Mouse (Mus musculus) hindbrain, embryonic 11.5 days (tissue): ENCODE results near the gene Acad11. TPM values are rescaled to one million over a fixed set of nuclear protein-coding genes. Genes with fewer than 3 reads are reported as not detected.

Source experiments
- ATAC-seq: fragments of 200-750 bp; cut with Nextera tagmentation; 2 replicates; pipeline ENCODE4 v1.8.0; 2017; ENCODE audit warnings: mild to moderate bottlenecking, moderate TSS enrichment, moderate library complexity; ENCODE audit not compliant: low FRiP score
- DNase-seq: peaks from one replicate; pipeline ENCODE4 v3.0.0-alpha.2; 2015; ENCODE audit warnings: low spot score
- H3K27ac ChIP-seq: fragments of 300-500 bp; sonication (generic); 2 replicates; pipeline ENCODE4 v1.5.1; 2014; ENCODE audit warnings: mild to moderate bottlenecking, low read depth, low read length
- H3K27me3 ChIP-seq: fragments of 300-500 bp; sonication (generic); 2 replicates; pipeline ENCODE4 v1.6.1; 2014; ENCODE audit warnings: mild to moderate bottlenecking, low read length, moderate library complexity, mixed read lengths; ENCODE audit not compliant: control insufficient read depth, insufficient read depth
- H3K36me3 ChIP-seq: fragments of 300-500 bp; sonication (generic); 2 replicates; pipeline ENCODE4 v1.6.1; 2014; ENCODE audit warnings: mild to moderate bottlenecking, low read length, moderate library complexity, mixed read lengths; ENCODE audit not compliant: control insufficient read depth, insufficient read depth
- H3K4me1 ChIP-seq: fragments of 300-500 bp; sonication (generic); replicated peaks from 2 replicates; pipeline ENCODE4 v1.6.1; 2014; ENCODE audit warnings: low read length, mixed read lengths; ENCODE audit not compliant: control insufficient read depth, insufficient read depth
- H3K4me2 ChIP-seq: fragments of 300-500 bp; sonication (generic); replicated peaks from 2 replicates; pipeline ENCODE4 v1.6.1; 2014; ENCODE audit warnings: mild to moderate bottlenecking, low read depth, low read length
- H3K4me3 ChIP-seq: fragments of 300-500 bp; sonication (generic); 2 replicates; pipeline ENCODE4 v1.5.1; 2014; ENCODE audit warnings: low read depth, low read length
- H3K9ac ChIP-seq: fragments of 300-500 bp; sonication (generic); 2 replicates; pipeline ENCODE4 v1.6.1; 2014; ENCODE audit warnings: low read depth, low read length
- H3K9me3 ChIP-seq: fragments of 300-500 bp; sonication (generic); 2 replicates; pipeline ENCODE4 v1.6.1; 2016; ENCODE audit warnings: low read length; ENCODE audit not compliant: control insufficient read depth
- WGBS: fragments of 180-500 bp; shearing (Covaris S2); extraction: QIAGEN DNeasy Blood & Tissue Kit; methylation state at CpG from one replicate; pipeline ENCODE4 v1.1.7; 2014; 5-methylcytosine and 5-hydroxymethylcytosine counted together
- polyA plus RNA-seq: library from polyadenylated mRNA; unstranded; fragments of >200 nt; fragmentation: Nextera tagmentation; extraction: Ambion mirVana; gene quantifications from 2 replicates; pipeline ENCODE4 v1.2.1, GENCODE M21; 2014

The Acad11 gene
- polyA plus RNA-seq, 1 experiment from 2014 or later, result 7.9 TPM

- DNase-seq (no peak), ATAC-seq (no peak)
- Histone ChIP-seq H3K27me3 (no peaks in the 10 kb centered on the region), H3K27ac (no peak overlapping the region), H3K4me2 (no peak overlapping the region), H3K4me3 (no peak overlapping the region), H3K36me3 (no peaks in the 10 kb centered on the region), H3K9me3 (no peaks in the 10 kb centered on the region), H3K4me1 (no peaks in the 10 kb centered on the region), H3K9ac (no peak overlapping the region)
- WGBS, result 79% methylated on average over 8 of the region's 8 CpGs
Observed at GRCm38 (mm10) chr9:104070863-104071604, 7.9 kb downstream of the Acad11 start.

- Histone ChIP-seq H3K9me3 (no peaks in the 10 kb centered on the region), H3K4me3 (no peak overlapping the region), H3K27me3 (no peaks in the 10 kb centered on the region), H3K4me2 (no peak overlapping the region), H3K4me1 (no peaks in the 10 kb centered on the region), H3K36me3 (no peaks in the 10 kb centered on the region), H3K9ac (no peak overlapping the region), H3K27ac (no peak overlapping the region)
- ATAC-seq, result no peak
- WGBS, result 66% methylated on average over 2 of the region's 2 CpGs
- peak; percentile 43 for DNase-seq
Observed at GRCm38 (mm10) chr9:104075808-104076207, 12.6 kb downstream of the Acad11 start.

- DNase-seq (no peak), ATAC-seq (no peak)
- no peaks in the 10 kb centered on the region for H3K9me3 ChIP-seq
- H3K36me3 ChIP-seq, result no peaks in the 10 kb centered on the region
- no peak overlapping the region for H3K27ac ChIP-seq
- H3K4me3 ChIP-seq, result no peak overlapping the region
- H3K4me2 ChIP-seq, result no peak overlapping the region
- H3K9ac ChIP-seq, result no peak overlapping the region
- no peaks in the 10 kb centered on the region for H3K27me3 ChIP-seq
- 96% methylated on average over 1 of the region's 1 CpGs for WGBS
- H3K4me1 ChIP-seq, result no peaks in the 10 kb centered on the region
Observed at GRCm38 (mm10) chr9:104078780-104079179, 15.6 kb downstream of the Acad11 start.

- Histone ChIP-seq H3K36me3 (no peaks in the 10 kb centered on the region), H3K9me3 (no peaks in the 10 kb centered on the region), H3K27ac (no peak overlapping the region), H3K4me3 (no peak overlapping the region), H3K4me2 (no peak overlapping the region), H3K27me3 (no peaks in the 10 kb centered on the region), H3K4me1 (no peaks in the 10 kb centered on the region), H3K9ac (no peak overlapping the region)
- 44% methylated on average over 5 of the region's 5 CpGs for WGBS
- peak; percentile 74 for DNase-seq
- no peak for ATAC-seq
Observed at GRCm38 (mm10) chr9:104079379-104079778, 16.2 kb downstream of the Acad11 start.

- Histone ChIP-seq H3K9me3 (no peaks in the 10 kb centered on the region), H3K27ac (no peak overlapping the region), H3K36me3 (no peaks in the 10 kb centered on the region), H3K27me3 (no peaks in the 10 kb centered on the region), H3K4me2 (no peak overlapping the region), H3K4me3 (no peak overlapping the region), H3K4me1 (no peaks in the 10 kb centered on the region), H3K9ac (no peak overlapping the region)
- no peak for ATAC-seq
- DNase-seq, result no peak
- 82% methylated on average over 3 of the region's 3 CpGs for WGBS
Observed at GRCm38 (mm10) chr9:104080038-104080437, 16.9 kb downstream of the Acad11 start.

GRCm38 (mm10) chr9:104085730-104086429 lies 22.7 kb downstream of the Acad11 start:
- no peak overlapping the region for H3K4me3 ChIP-seq
- H3K27ac ChIP-seq, result no peak overlapping the region
- no peaks in the 10 kb centered on the region for H3K27me3 ChIP-seq
- H3K4me1 ChIP-seq, result no peaks in the 10 kb centered on the region
- 68% methylated on average over 4 of the region's 4 CpGs for WGBS
- H3K9me3 ChIP-seq, result no peaks in the 10 kb centered on the region
- H3K9ac ChIP-seq, result no peak overlapping the region
- H3K4me2 ChIP-seq, result no peak overlapping the region
- no peaks in the 10 kb centered on the region for H3K36me3 ChIP-seq
- ATAC-seq (no peak), DNase-seq (no peak)

GRCm38 (mm10) chr9:104088555-104088954 lies 25.4 kb downstream of the Acad11 start:
- Histone ChIP-seq H3K27ac (no peak overlapping the region), H3K4me3 (no peak overlapping the region), H3K27me3 (no peaks in the 10 kb centered on the region), H3K9me3 (no peaks in the 10 kb centered on the region), H3K9ac (no peak overlapping the region), H3K4me1 (no peaks in the 10 kb centered on the region), H3K36me3 (no peaks in the 10 kb centered on the region), H3K4me2 (no peak overlapping the region)
- ATAC-seq, result no peak
- WGBS, result 81% methylated on average over 8 of the region's 8 CpGs
- DNase-seq, result no peak

GRCm38 (mm10) chr9:104092945-104093344 lies 29.8 kb downstream of the Acad11 start:
- WGBS, result 94% methylated on average over 5 of the region's 5 CpGs

GRCm38 (mm10) chr9:104098256-104098655 lies 35.1 kb downstream of the Acad11 start:
- Histone ChIP-seq H3K4me2 (no peak overlapping the region), H3K36me3 (no peaks in the 10 kb centered on the region), H3K4me3 (no peak overlapping the region), H3K9ac (no peak overlapping the region), H3K27ac (no peak overlapping the region), H3K9me3 (no peaks in the 10 kb centered on the region), H3K27me3 (no peaks in the 10 kb centered on the region), H3K4me1 (no peaks in the 10 kb centered on the region)
- WGBS, result 86% methylated on average over 5 of the region's 5 CpGs
- no peak for ATAC-seq
- DNase-seq, result no peak

More at GRCm38 (mm10) chr9:104092945-104093344, 29.8 kb downstream of the Acad11 start:
- H3K4me2 ChIP-seq, result no peak overlapping the region
- ATAC-seq (no peak), DNase-seq (no peak)
- H3K27ac ChIP-seq, result no peak overlapping the region
- H3K4me1 ChIP-seq, result no peaks in the 10 kb centered on the region
- no peak overlapping the region for H3K9ac ChIP-seq
- no peaks in the 10 kb centered on the region for H3K9me3 ChIP-seq
- no peak overlapping the region for H3K4me3 ChIP-seq
- H3K36me3 ChIP-seq, result no peaks in the 10 kb centered on the region
- H3K27me3 ChIP-seq, result no peaks in the 10 kb centered on the region
